Mouse (Mus musculus): ENCODE results near the gene Themis3.
"Not testable (repeated sequence)": the region's sequence is repeated elsewhere in the genome, so short reads cannot be mapped to it uniquely, and the experiment has no call there.

Gene Themis3

GRCm38 (mm10) chr17:66558404-66559317 lies 35.8 kb downstream of the Themis3 start:
- DNase-seq (ENCODE audit: low read depth) = no peak

- no peak for DNase-seq (ENCODE audit: low read depth)
Measured at GRCm38 (mm10) chr17:66552690-66553089, 41.7 kb downstream of the Themis3 start.

- no peak for DNase-seq (ENCODE audit: low read depth)
Measured at GRCm38 (mm10) chr17:66550486-66550885, 43.9 kb downstream of the Themis3 start.

GRCm38 (mm10) chr17:66532285-66532684 lies 62.1 kb downstream of the Themis3 start:
- no peak for DNase-seq (ENCODE audit: low read depth)

- DNase-seq (ENCODE audit: low read depth) = no peak
Measured at GRCm38 (mm10) chr17:66523396-66523795, 71.0 kb downstream of the Themis3 start.

- DNase-seq (ENCODE audit: low read depth) = not testable (repeated sequence)
Measured at GRCm38 (mm10) chr17:66522631-66523030, 71.8 kb downstream of the Themis3 start.

GRCm38 (mm10) chr17:66519554-66520553 lies 74.6 kb downstream of the Themis3 start, which contains the start of gene Rab12:
Rab12 (minus strand) TSS chr17:66519729.
- peak; percentile 84 for DNase-seq (ENCODE audit: low read depth)

GRCm38 (mm10) chr17:66518877-66519553 lies 75.4 kb downstream of the Themis3 start:
- DNase-seq (ENCODE audit: low read depth) = peak; percentile 52

- no peak for DNase-seq (ENCODE audit: low read depth)
Measured at GRCm38 (mm10) chr17:66516953-66517352, 77.5 kb downstream of the Themis3 start.

- peak; percentile 20 for DNase-seq (ENCODE audit: low read depth)
Measured at GRCm38 (mm10) chr17:66514288-66514995, 80.0 kb downstream of the Themis3 start.

- DNase-seq (ENCODE audit: low read depth) = no peak
Measured at GRCm38 (mm10) chr17:66512202-66512956, 82.0 kb downstream of the Themis3 start.

- peak; percentile 50 for DNase-seq (ENCODE audit: low read depth)
Measured at GRCm38 (mm10) chr17:66510221-66510683, 84.2 kb downstream of the Themis3 start.

- peak; percentile 85 for DNase-seq (ENCODE audit: low read depth)
Measured at GRCm38 (mm10) chr17:66507049-66507954, 87.1 kb downstream of the Themis3 start.

GRCm38 (mm10) chr17:66504964-66505363 lies 89.5 kb downstream of the Themis3 start:
- DNase-seq (ENCODE audit: low read depth) = no peak
